Mouse (Mus musculus): ENCODE results near the gene Olfr1248. TPM values are rescaled to one million over a fixed set of nuclear protein-coding genes. Genes with fewer than 3 reads are reported as not detected.
"Not testable (repeated sequence)": the region's sequence is repeated elsewhere in the genome, so short reads cannot be mapped to it uniquely, and the experiment has no call there.

Gene Olfr1248
- not detected in 2 replicates for total RNA-seq (2014; fragmentation: Nextera tagmentation)
- total RNA-seq (2017): 0.17 TPM in 1 of 2 replicates, not detected in the other
- polyA plus RNA-seq (2012): not detected in 2 replicates

- not testable (repeated sequence) for H3K36me3 ChIP-seq (replicated peaks); DNase-seq (ENCODE audit: low spot score); ATAC-seq (ENCODE audit: extremely low read depth, insufficient number of reproducible peaks, low FRiP score, poor library complexity, severe bottlenecking); H3K4me3 ChIP-seq (ENCODE audit: low read depth, low read length); H3K27me3 ChIP-seq (ENCODE audit: insufficient read depth, low read length); H3K4me1 ChIP-seq (ENCODE audit: insufficient read depth, low read depth, low read length); H3K9me3 ChIP-seq (replicated peaks)
Measured at GRCm38 (mm10) chr2:89618145-89618544, at the start of gene Olfr1248. Olfr1248 (minus strand) TSS chr2:89618245.

- Histone ChIP-seq H3K4me1 (ENCODE audit: insufficient read depth, low read depth, low read length) (no peaks in the 10 kb centered on the region), H3K9me3 (replicated peaks) (no peaks in the 10 kb centered on the region), H3K36me3 (replicated peaks) (no peaks in the 10 kb centered on the region), H3K4me3 (ENCODE audit: low read depth, low read length) (no peak within 1 kb of the TSS), H3K27me3 (ENCODE audit: insufficient read depth, low read length) (no peaks in the 10 kb centered on the region)
- TF ChIP-seq GATA2 (IDR thresholded peaks at IDR 0.05; ENCODE audit: borderline replicate concordance, low read depth, low read length) (no peak), CTCF (IDR thresholded peaks at IDR 0.05; ENCODE audit: low read depth, low read length) (no peak), TAL1 (conservative IDR thresholded peaks at IDR 0.05; ENCODE audit: low read depth, low read length) (no peak), POLR2AphosphoS5 (IDR thresholded peaks at IDR 0.05; ENCODE audit: insufficient replicate concordance, low read depth, low read length) (no peak), GATA1 (IDR thresholded peaks at IDR 0.05; ENCODE audit: borderline replicate concordance, low read length) (no peak)
- no peak for DNase-seq (ENCODE audit: low spot score)
- ATAC-seq (ENCODE audit: extremely low read depth, insufficient number of reproducible peaks, low FRiP score, poor library complexity, severe bottlenecking): no peak
Measured at GRCm38 (mm10) chr2:89661367-89661766, 43.3 kb upstream of the Olfr1248 start, which contains the start of gene Olfr1250. Olfr1250 (minus strand) TSS chr2:89661467.

- DNase-seq (ENCODE audit: low spot score): no peak
- Histone ChIP-seq H3K9me3 (replicated peaks) (0 out of 2 replicates have a peak, but pooled peaks cover 3% of the 10 kb centered on the region), H3K4me1 (ENCODE audit: insufficient read depth, low read depth, low read length) (no peaks in the 10 kb centered on the region), H3K4me3 (ENCODE audit: low read depth, low read length) (no peak within 1 kb of the TSS), H3K36me3 (replicated peaks) (no peaks in the 10 kb centered on the region), H3K27me3 (ENCODE audit: insufficient read depth, low read length) (no peaks in the 10 kb centered on the region)
- TF ChIP-seq GATA1 (IDR thresholded peaks at IDR 0.05; ENCODE audit: borderline replicate concordance, low read length) (no peak), GATA2 (IDR thresholded peaks at IDR 0.05; ENCODE audit: borderline replicate concordance, low read depth, low read length) (no peak), POLR2AphosphoS5 (IDR thresholded peaks at IDR 0.05; ENCODE audit: insufficient replicate concordance, low read depth, low read length) (no peak), CTCF (IDR thresholded peaks at IDR 0.05; ENCODE audit: low read depth, low read length) (no peak), TAL1 (conservative IDR thresholded peaks at IDR 0.05; ENCODE audit: low read depth, low read length) (no peak)
- no peak for ATAC-seq (ENCODE audit: extremely low read depth, insufficient number of reproducible peaks, low FRiP score, poor library complexity, severe bottlenecking)
Measured at GRCm38 (mm10) chr2:89634883-89635282, 16.8 kb upstream of the Olfr1248 start, which contains the start of gene Olfr1249. Olfr1249 (minus strand) TSS chr2:89634983.

GRCm38 (mm10) chr2:89614030-89614429, 4.0 kb downstream of the Olfr1248 start, which contains the start of gene Olfr1247:
Olfr1247 (minus strand) TSS chr2:89614130.
- H3K4me3 ChIP-seq (ENCODE audit: low read depth, low read length): no peak within 1 kb of the TSS
- H3K9me3 ChIP-seq (replicated peaks): no peaks in the 10 kb centered on the region
- H3K36me3 ChIP-seq (replicated peaks): no peaks in the 10 kb centered on the region
- ATAC-seq (ENCODE audit: extremely low read depth, insufficient number of reproducible peaks, low FRiP score, poor library complexity, severe bottlenecking): no peak
- DNase-seq (ENCODE audit: low spot score): no peak
- TF ChIP-seq GATA1 (IDR thresholded peaks at IDR 0.05; ENCODE audit: borderline replicate concordance, low read length) (no peak), TAL1 (conservative IDR thresholded peaks at IDR 0.05; ENCODE audit: low read depth, low read length) (no peak), GATA2 (IDR thresholded peaks at IDR 0.05; ENCODE audit: borderline replicate concordance, low read depth, low read length) (no peak), CTCF (IDR thresholded peaks at IDR 0.05; ENCODE audit: low read depth, low read length) (no peak), POLR2AphosphoS5 (IDR thresholded peaks at IDR 0.05; ENCODE audit: insufficient replicate concordance, low read depth, low read length) (no peak)
- no peaks in the 10 kb centered on the region for H3K27me3 ChIP-seq (ENCODE audit: insufficient read depth, low read length)
- H3K4me1 ChIP-seq (ENCODE audit: insufficient read depth, low read depth, low read length): no peaks in the 10 kb centered on the region

- H3K27me3 ChIP-seq (ENCODE audit: insufficient read depth, low read length): no peaks in the 10 kb centered on the region
- no peak within 1 kb of the TSS for H3K4me3 ChIP-seq (ENCODE audit: low read depth, low read length)
- H3K9me3 ChIP-seq (replicated peaks): no peaks in the 10 kb centered on the region
- ATAC-seq (ENCODE audit: extremely low read depth, insufficient number of reproducible peaks, low FRiP score, poor library complexity, severe bottlenecking) (no peak), DNase-seq (ENCODE audit: low spot score) (no peak)
- H3K36me3 ChIP-seq (replicated peaks): no peaks in the 10 kb centered on the region
- TF ChIP-seq CTCF (IDR thresholded peaks at IDR 0.05; ENCODE audit: low read depth, low read length): no peak
- TF ChIP-seq TAL1 (conservative IDR thresholded peaks at IDR 0.05; ENCODE audit: low read depth, low read length): no peak
- TF ChIP-seq POLR2AphosphoS5 (IDR thresholded peaks at IDR 0.05; ENCODE audit: insufficient replicate concordance, low read depth, low read length): no peak
- TF ChIP-seq GATA1 (IDR thresholded peaks at IDR 0.05; ENCODE audit: borderline replicate concordance, low read length): no peak
- TF ChIP-seq GATA2 (IDR thresholded peaks at IDR 0.05; ENCODE audit: borderline replicate concordance, low read depth, low read length): no peak
- no peaks in the 10 kb centered on the region for H3K4me1 ChIP-seq (ENCODE audit: insufficient read depth, low read depth, low read length)
Measured at GRCm38 (mm10) chr2:89593057-89593456, 25.0 kb downstream of the Olfr1248 start, which contains the start of gene Olfr1246. Olfr1246 (minus strand) TSS chr2:89593157.

GRCm38 (mm10) chr2:89578347-89578746, 39.7 kb downstream of the Olfr1248 start, which contains the start of gene Olfr1245:
Olfr1245 (minus strand) TSS chr2:89578447.
- DNase-seq (ENCODE audit: low spot score) (no peak), ATAC-seq (ENCODE audit: extremely low read depth, insufficient number of reproducible peaks, low FRiP score, poor library complexity, severe bottlenecking) (no peak)
- Histone ChIP-seq H3K36me3 (replicated peaks) (no peaks in the 10 kb centered on the region), H3K4me1 (ENCODE audit: insufficient read depth, low read depth, low read length) (no peaks in the 10 kb centered on the region), H3K4me3 (ENCODE audit: low read depth, low read length) (no peak within 1 kb of the TSS), H3K9me3 (replicated peaks) (no peaks in the 10 kb centered on the region), H3K27me3 (ENCODE audit: insufficient read depth, low read length) (no peaks in the 10 kb centered on the region)
- no peak for TF ChIP-seq POLR2AphosphoS5 (IDR thresholded peaks at IDR 0.05; ENCODE audit: insufficient replicate concordance, low read depth, low read length)
- no peak for TF ChIP-seq TAL1 (conservative IDR thresholded peaks at IDR 0.05; ENCODE audit: low read depth, low read length)

Other genes starting within 250 kb of the Olfr1248 start
- not detected in 2 replicates for gene Olfr1238, start 208.6 kb downstream of the Olfr1248 start, total RNA-seq (2014; fragmentation: Nextera tagmentation)
- gene Olfr1238, start 208.6 kb downstream of the Olfr1248 start, total RNA-seq (2017): 0.11 and 0.12 TPM in 2 replicates
- not detected in 2 replicates for gene Olfr1238, start 208.6 kb downstream of the Olfr1248 start, polyA plus RNA-seq (2012)
- gene Olfr1239, start 197.8 kb downstream of the Olfr1248 start, total RNA-seq (2014; fragmentation: Nextera tagmentation): not detected in 2 replicates
- gene Olfr1239, start 197.8 kb downstream of the Olfr1248 start, total RNA-seq (2017): 0.16 and 0.23 TPM in 2 replicates
- gene Olfr1239, start 197.8 kb downstream of the Olfr1248 start, polyA plus RNA-seq (2012): not detected in 2 replicates
- gene Olfr1240, start 175.2 kb downstream of the Olfr1248 start, total RNA-seq (2014; fragmentation: Nextera tagmentation): not detected in 2 replicates
- gene Olfr1240, start 175.2 kb downstream of the Olfr1248 start, total RNA-seq (2017): 0.05 and 0.23 TPM in 2 replicates
- not detected in 2 replicates for gene Olfr1240, start 175.2 kb downstream of the Olfr1248 start, polyA plus RNA-seq (2012)
- gene Olfr1241, start 131.1 kb downstream of the Olfr1248 start, total RNA-seq (2014; fragmentation: Nextera tagmentation): not detected in 2 replicates
- gene Olfr1241, start 131.1 kb downstream of the Olfr1248 start, total RNA-seq (2017): 0.06 TPM in 1 of 2 replicates, not detected in the other
- not detected in 2 replicates for gene Olfr1241, start 131.1 kb downstream of the Olfr1248 start, polyA plus RNA-seq (2012)
- gene Olfr1242, start 119.9 kb downstream of the Olfr1248 start, total RNA-seq (2014; fragmentation: Nextera tagmentation): not detected in 2 replicates
- not detected in 2 replicates for gene Olfr1242, start 119.9 kb downstream of the Olfr1248 start, total RNA-seq (2017)
- gene Olfr1242, start 119.9 kb downstream of the Olfr1248 start, polyA plus RNA-seq (2012): not detected in 2 replicates
- gene Olfr1243, start 86.8 kb downstream of the Olfr1248 start, total RNA-seq (2014; fragmentation: Nextera tagmentation): not detected in 2 replicates
- 0.23 and 0.38 TPM in 2 replicates for gene Olfr1243, start 86.8 kb downstream of the Olfr1248 start, total RNA-seq (2017)
- not detected in 2 replicates for gene Olfr1243, start 86.8 kb downstream of the Olfr1248 start, polyA plus RNA-seq (2012)
- gene Olfr1245, start 39.8 kb downstream of the Olfr1248 start, total RNA-seq (2014; fragmentation: Nextera tagmentation): not detected in 2 replicates
- gene Olfr1245, start 39.8 kb downstream of the Olfr1248 start, total RNA-seq (2017): 0.46 TPM in 1 of 2 replicates, not detected in the other
- not detected in 2 replicates for gene Olfr1245, start 39.8 kb downstream of the Olfr1248 start, polyA plus RNA-seq (2012)
- gene Olfr1246, start 25.1 kb downstream of the Olfr1248 start, total RNA-seq (2014; fragmentation: Nextera tagmentation): not detected in 2 replicates
- gene Olfr1246, start 25.1 kb downstream of the Olfr1248 start, total RNA-seq (2017): under 0.01 and 0.05 TPM in 2 replicates
- not detected in 2 replicates for gene Olfr1246, start 25.1 kb downstream of the Olfr1248 start, polyA plus RNA-seq (2012)
- gene Olfr1247, start 4.1 kb downstream of the Olfr1248 start, total RNA-seq (2014; fragmentation: Nextera tagmentation): not detected in 2 replicates
- gene Olfr1247, start 4.1 kb downstream of the Olfr1248 start, total RNA-seq (2017): 0.06 and 0.22 TPM in 2 replicates
- not detected in 2 replicates for gene Olfr1247, start 4.1 kb downstream of the Olfr1248 start, polyA plus RNA-seq (2012)
- gene Olfr1249, start 16.7 kb upstream of the Olfr1248 start, total RNA-seq (2014; fragmentation: Nextera tagmentation): not detected in 2 replicates
- gene Olfr1249, start 16.7 kb upstream of the Olfr1248 start, total RNA-seq (2017): not detected in 2 replicates
- not detected in 2 replicates for gene Olfr1249, start 16.7 kb upstream of the Olfr1248 start, polyA plus RNA-seq (2012)
- not detected in 2 replicates for gene Olfr1250, start 43.2 kb upstream of the Olfr1248 start, total RNA-seq (2014; fragmentation: Nextera tagmentation)
- 0.12 and 0.27 TPM in 2 replicates for gene Olfr1250, start 43.2 kb upstream of the Olfr1248 start, total RNA-seq (2017)
- not detected in 2 replicates for gene Olfr1250, start 43.2 kb upstream of the Olfr1248 start, polyA plus RNA-seq (2012)
- gene Olfr1251, start 53.7 kb upstream of the Olfr1248 start, total RNA-seq (2014; fragmentation: Nextera tagmentation): not detected in 2 replicates
- gene Olfr1251, start 53.7 kb upstream of the Olfr1248 start, total RNA-seq (2017): not detected in 2 replicates
- not detected in 2 replicates for gene Olfr1251, start 53.7 kb upstream of the Olfr1248 start, polyA plus RNA-seq (2012)
- gene Olfr1252, start 106.8 kb upstream of the Olfr1248 start, total RNA-seq (2014; fragmentation: Nextera tagmentation): not detected in 2 replicates
- gene Olfr1252, start 106.8 kb upstream of the Olfr1248 start, total RNA-seq (2017): 0.06 and 0.11 TPM in 2 replicates
- gene Olfr1252, start 106.8 kb upstream of the Olfr1248 start, polyA plus RNA-seq (2012): not detected in 2 replicates
- gene Olfr1253, start 138.8 kb upstream of the Olfr1248 start, total RNA-seq (2014; fragmentation: Nextera tagmentation): not detected in 2 replicates
- 0.06 and 0.16 TPM in 2 replicates for gene Olfr1253, start 138.8 kb upstream of the Olfr1248 start, total RNA-seq (2017)
- not detected in 2 replicates for gene Olfr1253, start 138.8 kb upstream of the Olfr1248 start, polyA plus RNA-seq (2012)
- gene Olfr1254, start 175.4 kb upstream of the Olfr1248 start, total RNA-seq (2014; fragmentation: Nextera tagmentation): not detected in 2 replicates
- 0.22 TPM in 1 of 2 replicates, not detected in the other for gene Olfr1254, start 175.4 kb upstream of the Olfr1248 start, total RNA-seq (2017)
- not detected in 2 replicates for gene Olfr1254, start 175.4 kb upstream of the Olfr1248 start, polyA plus RNA-seq (2012)
- gene Olfr1255, start 193.8 kb upstream of the Olfr1248 start, total RNA-seq (2014; fragmentation: Nextera tagmentation): not detected in 2 replicates
- gene Olfr1255, start 193.8 kb upstream of the Olfr1248 start, total RNA-seq (2017): not detected in 2 replicates
- not detected in 2 replicates for gene Olfr1255, start 193.8 kb upstream of the Olfr1248 start, polyA plus RNA-seq (2012)
- gene Olfr1256, start 223.3 kb upstream of the Olfr1248 start, total RNA-seq (2014; fragmentation: Nextera tagmentation): not detected in 2 replicates
- 0.06 and 0.11 TPM in 2 replicates for gene Olfr1256, start 223.3 kb upstream of the Olfr1248 start, total RNA-seq (2017)
- gene Olfr1256, start 223.3 kb upstream of the Olfr1248 start, polyA plus RNA-seq (2012): not detected in 2 replicates
- not detected in 2 replicates for gene Olfr48, start 230.0 kb upstream of the Olfr1248 start, total RNA-seq (2014; fragmentation: Nextera tagmentation)
- gene Olfr48, start 230.0 kb upstream of the Olfr1248 start, total RNA-seq (2017): not detected in 2 replicates
- not detected in 2 replicates for gene Olfr48, start 230.0 kb upstream of the Olfr1248 start, polyA plus RNA-seq (2012)